Mouse (Mus musculus): ENCODE results near the gene Ppard.

Ppard gene

GRCm38 (mm10) chr17:28281866-28282441, 49.5 kb downstream of the Ppard start:
- DNase-seq (ENCODE audit: low read depth in 1 of 2, low spot score in 2 of 2): no peak

- DNase-seq (ENCODE audit: low read depth in 1 of 2, low spot score in 2 of 2): no peak
These were observed 50.7 kb downstream of the Ppard start for GRCm38 (mm10) chr17:28283199-28283598.

- DNase-seq (ENCODE audit: low read depth in 1 of 2, low spot score in 2 of 2): no peak
These were observed 53.6 kb downstream of the Ppard start for GRCm38 (mm10) chr17:28286133-28286532.

- DNase-seq (ENCODE audit: low read depth in 1 of 2, low spot score in 2 of 2): no peak
These were observed 54.5 kb downstream of the Ppard start for GRCm38 (mm10) chr17:28286964-28287363.

- DNase-seq (ENCODE audit: low read depth in 1 of 2, low spot score in 2 of 2): no peak
These were observed 55.1 kb downstream of the Ppard start for GRCm38 (mm10) chr17:28287578-28287977.

- no peak for DNase-seq (ENCODE audit: low read depth in 1 of 2, low spot score in 2 of 2)
These were observed 55.5 kb downstream of the Ppard start for GRCm38 (mm10) chr17:28287980-28288379.

- DNase-seq (ENCODE audit: low read depth in 1 of 2, low spot score in 2 of 2): no peak
These were observed 57.8 kb downstream of the Ppard start for GRCm38 (mm10) chr17:28290262-28290661.

- DNase-seq (ENCODE audit: low read depth in 1 of 2, low spot score in 2 of 2): no peak
These were observed 58.2 kb downstream of the Ppard start for GRCm38 (mm10) chr17:28290671-28291070.

GRCm38 (mm10) chr17:28291346-28291745, 58.8 kb downstream of the Ppard start:
- DNase-seq (ENCODE audit: low read depth in 1 of 2, low spot score in 2 of 2): no peak

- no peak for DNase-seq (ENCODE audit: low read depth in 1 of 2, low spot score in 2 of 2)
These were observed 61.2 kb downstream of the Ppard start for GRCm38 (mm10) chr17:28293716-28294115.

GRCm38 (mm10) chr17:28294449-28295333, 62.2 kb downstream of the Ppard start:
- peak; percentile 44 to 45 for DNase-seq (ENCODE audit: low read depth in 1 of 2, low spot score in 2 of 2)

GRCm38 (mm10) chr17:28298888-28299287, 66.4 kb downstream of the Ppard start:
- DNase-seq (ENCODE audit: low read depth in 1 of 2, low spot score in 2 of 2): no peak

- no peak for DNase-seq (ENCODE audit: low read depth in 1 of 2, low spot score in 2 of 2)
These were observed 67.3 kb downstream of the Ppard start for GRCm38 (mm10) chr17:28299669-28300320.

GRCm38 (mm10) chr17:28300323-28300722, 67.8 kb downstream of the Ppard start:
- no peak for DNase-seq (ENCODE audit: low read depth in 1 of 2, low spot score in 2 of 2)

- DNase-seq (ENCODE audit: low read depth in 1 of 2, low spot score in 2 of 2): no peak
These were observed 68.3 kb downstream of the Ppard start for GRCm38 (mm10) chr17:28300850-28301249.

GRCm38 (mm10) chr17:28305172-28305571, 72.7 kb downstream of the Ppard start:
- DNase-seq (ENCODE audit: low read depth in 1 of 2, low spot score in 2 of 2): no peak

- peak in 1 of 2 experiments; percentile 71 for DNase-seq (ENCODE audit: low read depth in 1 of 2, low spot score in 2 of 2)
These were observed 76.0 kb downstream of the Ppard start for GRCm38 (mm10) chr17:28308297-28309195.

- no peak for DNase-seq (ENCODE audit: low read depth in 1 of 2, low spot score in 2 of 2)
These were observed 78.3 kb downstream of the Ppard start for GRCm38 (mm10) chr17:28310831-28311230.

GRCm38 (mm10) chr17:28311366-28312132, 79.0 kb downstream of the Ppard start:
- no peak for DNase-seq (ENCODE audit: low read depth in 1 of 2, low spot score in 2 of 2)

All from monocyte, adult 2 months (primary cell).